Mouse (Mus musculus) erythroblast, embryonic 14.5 days (primary cell): ENCODE measurements around the gene Nepro.

Experiments used
- GATA1 ChIP-seq: IDR thresholded peaks from 2 replicates; pipeline ENCODE4 v1.6.1; 2012; ENCODE audit warnings: low read length, inconsistent platforms, mixed read lengths
- TAL1 ChIP-seq: IDR thresholded peaks from 3 replicates; pipeline ENCODE4 v1.6.1; 2012; ENCODE audit warnings: low read length, inconsistent platforms, mixed read lengths

GRCm38 (mm10) chr16:44719349-44719748 lies 4.8 kb upstream of the Nepro start:
- TF ChIP-seq TAL1 (no peak), GATA1 (no peak)
